Comparison of ENCODE assay signal across 23 mouse cellular contexts in the genomic region with DNA sequence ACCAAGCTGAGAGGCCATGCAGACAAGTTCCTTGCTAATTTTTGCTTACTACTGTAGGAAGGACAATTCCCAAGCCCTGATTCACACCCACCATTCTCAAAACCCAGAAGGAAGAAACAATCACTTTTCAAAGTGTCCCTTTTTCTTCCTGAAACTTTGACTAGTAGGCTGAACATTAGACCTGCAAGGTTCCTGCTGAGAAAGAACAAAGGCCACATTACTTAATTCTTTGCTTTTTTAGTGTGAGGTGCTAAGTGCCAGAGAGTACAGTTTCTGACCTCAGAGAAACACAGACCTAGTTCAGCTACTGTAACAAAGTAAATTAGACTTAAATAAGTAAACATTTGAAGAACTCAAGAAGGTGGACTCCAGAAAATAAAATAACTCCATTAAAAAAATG. TPM values are rescaled to one million over a fixed set of nuclear protein-coding genes. Genes with fewer than 3 reads are reported as not detected.
"Had no signal": no experiment of that assay in that cellular context is flagged by ENCODE, and none has a peak within 500 bp of the region (broad histone marks: within the 10 kb centered on the region; RNA-seq: fewer than 3 reads in every experiment).

No protein-coding gene starts in this region.

- H3K9ac ChIP-seq: lung, embryonic 14.5 days; midbrain, embryonic 12.5 days; neural tube, embryonic 13.5 days; neural tube, embryonic 15.5 days had no signal

- H3K9me3 ChIP-seq: midbrain, embryonic 10.5 days; midbrain, embryonic 12.5 days; neural tube, embryonic 13.5 days; neural tube, embryonic 15.5 days had no signal

- DNase-seq: lung, adult 18-20 months; lung, embryonic 14.5 days; lung, postnatal 10 days; lung, postnatal 4 days; midbrain, embryonic 14.5 days; retina, postnatal 1 day; right cerebral cortex, adult 18-20 months; right cerebral cortex, postnatal 25 days; spleen, adult 18-20 months; thymus, adult 18-20 months; thymus, postnatal 14 days; thymus, postnatal 36 days had no signal

- H3K27me3 ChIP-seq: midbrain, embryonic 12.5 days; neural tube, embryonic 13.5 days; neural tube, embryonic 15.5 days had no signal

- H3K4me1 ChIP-seq: midbrain, embryonic 10.5 days; midbrain, embryonic 12.5 days; neural tube, embryonic 13.5 days; neural tube, embryonic 15.5 days had no signal

- H3K4me3 ChIP-seq: midbrain, embryonic 10.5 days; midbrain, embryonic 12.5 days; myocyte; neural tube, embryonic 13.5 days; neural tube, embryonic 15.5 days had no signal

- ATAC-seq: midbrain, embryonic 16.5 days had no signal

- H3K27ac ChIP-seq: midbrain, embryonic 10.5 days; midbrain, embryonic 12.5 days; neural tube, embryonic 13.5 days; neural tube, embryonic 15.5 days had no signal

- H3K4me2 ChIP-seq: lung, embryonic 14.5 days; midbrain, embryonic 12.5 days; neural tube, embryonic 13.5 days; neural tube, embryonic 15.5 days had no signal

- H3K36me3 ChIP-seq: midbrain, embryonic 10.5 days; midbrain, embryonic 12.5 days; neural tube, embryonic 13.5 days; neural tube, embryonic 15.5 days had no signal

RNA-seq across cellular contexts. Expression of a gene that starts 20.3 kb away (rescaled TPM):
- polyA plus RNA-seq: lung, embryonic 14.5 days; midbrain, embryonic 10.5 days; midbrain, embryonic 12.5 days; midbrain, embryonic 14.5 days; midbrain, embryonic 16.5 days; myocyte; neural tube, embryonic 11.5 days; neural tube, embryonic 13.5 days; neural tube, embryonic 15.5 days had no signal

RNA-seq across cellular contexts. Expression of a gene that starts 25.9 kb away (rescaled TPM):
- polyA plus RNA-seq: lung, embryonic 14.5 days; lung, embryonic 16.5 days; midbrain, embryonic 10.5 days; midbrain, embryonic 12.5 days; midbrain, embryonic 14.5 days; midbrain, embryonic 16.5 days; myocyte; neural tube, embryonic 11.5 days; neural tube, embryonic 13.5 days; neural tube, embryonic 15.5 days; stomach, embryonic 14.5 days had no signal

RNA-seq across cellular contexts. Expression of a gene that starts 53.0 kb away (rescaled TPM):
- polyA plus RNA-seq: lung, embryonic 14.5 days; lung, embryonic 16.5 days; midbrain, embryonic 10.5 days; midbrain, embryonic 12.5 days; midbrain, embryonic 14.5 days; midbrain, embryonic 16.5 days; myocyte; neural tube, embryonic 11.5 days; neural tube, embryonic 13.5 days; neural tube, embryonic 15.5 days; stomach, embryonic 14.5 days; stomach, embryonic 16.5 days; thymus, postnatal 0 days had no signal
